Mouse (Mus musculus) lung, embryonic 15.5 days (tissue): ENCODE data around the gene Selplg. TPM values are rescaled to one million over a fixed set of nuclear protein-coding genes. Genes with fewer than 3 reads are reported as not detected.

Experiments
- ATAC-seq: fragments of 200-750 bp; cut with Nextera tagmentation; 2 replicates; pipeline ENCODE4 v1.8.0; 2017; ENCODE audit warnings: moderate number of reproducible peaks, borderline replicate concordance; ENCODE audit not compliant: low FRiP score, low TSS enrichment; ENCODE audit errors: extremely low read depth
- H3K27ac ChIP-seq: fragments of 300-500 bp; sonication (generic); 2 replicates; pipeline ENCODE4 v1.5.1; 2015; ENCODE audit warnings: moderate library complexity, mild to moderate bottlenecking, inconsistent platforms
- H3K27me3 ChIP-seq: fragments of 300-500 bp; sonication (generic); 2 replicates; pipeline ENCODE4 v1.6.1; 2015; ENCODE audit warnings: inconsistent platforms
- H3K36me3 ChIP-seq: fragments of 300-500 bp; sonication (generic); 2 replicates; pipeline ENCODE4 v1.6.1; 2015; ENCODE audit warnings: inconsistent platforms
- H3K4me1 ChIP-seq: fragments of 300-500 bp; sonication (generic); 2 replicates; pipeline ENCODE4 v1.6.1; 2015; ENCODE audit warnings: inconsistent platforms
- H3K4me2 ChIP-seq: fragments of 300-500 bp; sonication (generic); 2 replicates; pipeline ENCODE4 v1.6.1; 2015; ENCODE audit warnings: inconsistent platforms, mild to moderate bottlenecking, moderate library complexity
- H3K4me3 ChIP-seq: fragments of 300-500 bp; sonication (generic); 2 replicates; pipeline ENCODE4 v1.5.1; 2015; ENCODE audit warnings: mild to moderate bottlenecking, inconsistent platforms
- H3K9ac ChIP-seq: fragments of 300-500 bp; sonication (generic); 2 replicates; pipeline ENCODE4 v1.6.1; 2015; ENCODE audit warnings: inconsistent platforms
- H3K9me3 ChIP-seq: fragments of 300-500 bp; sonication (generic); 2 replicates; pipeline ENCODE4 v1.6.1; 2016; ENCODE audit warnings: inconsistent platforms
- WGBS: fragments of 180-500 bp; shearing (Covaris S2); methylation state at CpG from one replicate; pipeline ENCODE4 v1.1.7; 2015; 5-methylcytosine and 5-hydroxymethylcytosine counted together
- polyA plus RNA-seq: library from polyadenylated mRNA; unstranded; fragments of >200 nt; fragmentation: Nextera tagmentation; extraction: Ambion mirVana; gene quantifications from 2 replicates; pipeline ENCODE4 v1.2.1, GENCODE M21; 2015

The Selplg gene
- polyA plus RNA-seq, 1 experiment from 2014 or later = 8.2 TPM

DNA sequence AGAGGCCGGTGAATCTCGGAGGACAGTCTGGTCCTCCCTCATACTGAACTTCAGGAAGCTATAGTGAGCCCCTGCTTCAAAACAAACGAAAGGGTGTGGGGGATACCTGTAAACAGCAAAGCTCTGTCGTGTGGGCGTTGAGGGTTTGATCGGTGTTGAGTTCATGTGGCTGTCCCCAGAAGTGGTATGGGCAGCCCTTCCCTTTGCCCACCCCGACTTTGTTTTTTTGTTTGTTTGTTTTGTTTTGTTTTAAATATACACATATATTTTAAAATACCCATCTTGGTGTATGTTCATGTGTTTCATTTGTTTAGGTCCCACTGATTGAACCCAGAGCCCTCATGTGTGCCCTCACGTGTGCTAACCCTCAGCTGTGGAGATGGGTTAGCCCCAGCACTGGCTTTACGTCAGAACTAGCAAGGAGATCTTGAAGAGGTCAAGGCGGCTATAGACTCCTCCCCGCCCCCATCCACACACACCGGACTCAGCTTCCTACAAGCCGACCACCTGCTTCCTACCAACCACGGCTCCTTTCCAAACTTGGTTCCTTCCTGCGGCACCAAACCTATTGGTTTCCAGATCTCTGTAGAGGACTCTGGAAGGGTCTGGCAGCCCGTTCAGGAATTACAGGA lies 988 bp upstream of the Selplg start:
- Histone ChIP-seq H3K27me3 (no peaks in the 10 kb centered on the region), H3K9me3 (no peaks in the 10 kb centered on the region), H3K4me3 (no peak overlapping the region), H3K27ac (no peak overlapping the region), H3K9ac (no peak overlapping the region), H3K36me3 (no peaks in the 10 kb centered on the region), H3K4me1 (no peaks in the 10 kb centered on the region), H3K4me2 (no peak overlapping the region)
- no peak for ATAC-seq
- WGBS = 50% methylated on average over 16 of the region's 16 CpGs

DNA sequence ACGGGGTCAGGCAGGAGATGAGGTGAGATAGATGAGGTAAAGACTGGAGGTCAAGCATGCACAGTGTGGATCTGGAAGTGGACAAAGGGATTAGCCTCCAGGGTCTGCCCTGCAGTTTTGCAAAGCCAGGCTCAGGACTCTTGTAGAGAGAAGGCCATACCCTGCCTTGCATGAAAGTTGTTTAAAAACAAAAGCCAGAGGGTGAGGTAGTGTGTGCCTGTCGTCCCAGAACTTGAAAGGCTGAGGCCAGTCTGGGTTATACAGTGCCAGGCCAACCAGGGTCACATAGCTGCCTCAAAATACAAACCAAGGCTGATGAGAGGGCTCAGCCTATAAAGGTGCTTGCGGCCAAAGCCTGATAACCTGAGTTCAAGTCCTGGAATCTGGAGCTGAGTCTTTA lies 703 bp downstream of the Selplg start:
- no peaks in the 10 kb centered on the region for H3K27me3 ChIP-seq
- H3K27ac ChIP-seq = no peak overlapping the region
- H3K9ac ChIP-seq = no peak overlapping the region
- H3K4me2 ChIP-seq = no peak overlapping the region
- no peak for ATAC-seq
- H3K36me3 ChIP-seq = no peaks in the 10 kb centered on the region
- no peaks in the 10 kb centered on the region for H3K9me3 ChIP-seq
- H3K4me3 ChIP-seq = no peak overlapping the region
- H3K4me1 ChIP-seq = no peaks in the 10 kb centered on the region
- WGBS = 40% methylated on average over 3 of the region's 3 CpGs

DNA sequence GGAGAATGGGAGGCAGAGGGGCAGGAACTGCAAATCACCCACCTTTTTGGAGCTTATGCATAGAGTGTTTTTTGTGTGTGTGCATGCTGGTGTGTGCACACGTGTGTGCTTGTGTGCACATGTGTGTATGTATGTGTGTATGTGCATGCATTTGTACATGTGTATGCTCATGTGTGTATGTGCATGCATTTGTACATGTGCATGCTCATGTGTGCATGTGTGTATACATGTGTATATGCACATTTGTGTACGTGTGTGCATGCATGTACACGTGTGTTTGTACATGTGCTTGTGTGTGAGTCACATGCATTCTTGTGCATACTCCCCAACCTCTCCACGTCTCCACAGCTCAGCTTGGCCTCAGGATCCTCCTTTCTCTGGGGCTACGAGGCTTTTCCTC lies 1.6 kb downstream of the Selplg start:
- no peak for ATAC-seq
- H3K4me1 ChIP-seq = no peaks in the 10 kb centered on the region
- no peak overlapping the region for H3K4me3 ChIP-seq
- H3K9ac ChIP-seq = no peak overlapping the region
- no peak overlapping the region for H3K4me2 ChIP-seq
- no peaks in the 10 kb centered on the region for H3K36me3 ChIP-seq
- no peaks in the 10 kb centered on the region for H3K9me3 ChIP-seq
- H3K27me3 ChIP-seq = no peaks in the 10 kb centered on the region
- 77% methylated on average over 5 of the region's 5 CpGs for WGBS
- no peak overlapping the region for H3K27ac ChIP-seq

DNA sequence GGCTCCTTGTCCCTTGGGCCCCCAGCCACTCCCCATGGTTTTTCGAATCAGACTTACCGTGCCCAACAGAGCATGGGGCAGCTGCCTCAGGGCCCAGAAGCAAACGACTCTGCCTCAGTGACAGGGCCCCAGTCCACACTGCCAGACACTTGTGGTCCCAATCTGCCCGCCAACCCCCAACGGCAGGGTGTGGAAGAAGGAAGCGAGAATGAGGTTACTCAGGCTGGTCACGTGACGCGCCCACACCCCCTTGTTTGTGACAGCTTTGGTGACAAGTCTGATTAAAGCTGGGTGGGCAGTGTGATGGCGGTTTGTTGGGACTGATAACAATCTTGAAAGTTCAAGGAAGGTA lies 2.2 kb downstream of the Selplg start:
- H3K4me3 ChIP-seq = no peak overlapping the region
- WGBS = 50% methylated on average over 10 of the region's 10 CpGs
- no peak for ATAC-seq

DNA sequence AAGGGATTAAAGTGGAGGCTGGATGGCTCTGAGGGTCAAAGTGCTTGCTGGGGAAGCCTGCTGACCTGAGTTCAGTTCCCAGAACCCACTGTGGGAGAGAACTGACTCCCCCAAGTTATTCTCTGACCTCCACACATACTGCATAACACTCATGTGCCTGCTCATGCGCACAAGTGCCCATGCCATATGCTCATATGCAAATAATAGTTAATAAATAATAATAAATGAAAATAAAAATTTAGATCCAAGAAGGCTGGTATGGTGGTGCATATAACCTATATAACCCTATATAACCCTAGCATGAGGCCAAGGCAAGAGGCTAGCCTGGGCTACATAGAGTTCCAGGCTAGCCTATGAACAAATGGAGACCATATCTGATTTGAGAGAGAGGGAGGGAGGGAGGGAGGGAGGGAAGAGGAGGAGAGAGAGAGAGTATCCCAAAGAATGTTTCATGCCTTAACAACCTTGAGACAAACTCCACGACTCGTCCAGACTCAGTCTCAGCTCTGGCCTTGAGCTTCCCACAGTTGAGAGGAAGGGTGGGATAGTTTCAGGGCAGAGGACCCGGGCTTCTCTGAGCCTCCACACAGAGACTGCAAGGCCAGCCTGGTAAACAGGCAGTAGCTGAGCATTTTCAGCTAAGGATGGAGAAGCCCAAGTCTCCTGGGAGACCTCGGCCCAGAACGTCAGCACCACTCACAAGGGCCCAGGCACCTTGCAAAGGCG lies 2.7 kb downstream of the Selplg start:
- no peak overlapping the region for H3K4me2 ChIP-seq
- H3K27ac ChIP-seq = no peak overlapping the region
- no peak overlapping the region for H3K4me3 ChIP-seq
- no peaks in the 10 kb centered on the region for H3K27me3 ChIP-seq
- H3K9me3 ChIP-seq = no peaks in the 10 kb centered on the region
- H3K36me3 ChIP-seq = no peaks in the 10 kb centered on the region
- no peak overlapping the region for H3K9ac ChIP-seq
- no peaks in the 10 kb centered on the region for H3K4me1 ChIP-seq
- ATAC-seq = no peak
- 69% methylated on average over 7 of the region's 7 CpGs for WGBS

More for the DNA sequence above, 2.2 kb downstream of the Selplg start:
- Histone ChIP-seq H3K9me3 (no peaks in the 10 kb centered on the region), H3K4me2 (no peak overlapping the region), H3K9ac (no peak overlapping the region), H3K36me3 (no peaks in the 10 kb centered on the region), H3K27me3 (no peaks in the 10 kb centered on the region), H3K4me1 (no peaks in the 10 kb centered on the region), H3K27ac (no peak overlapping the region)

DNA sequence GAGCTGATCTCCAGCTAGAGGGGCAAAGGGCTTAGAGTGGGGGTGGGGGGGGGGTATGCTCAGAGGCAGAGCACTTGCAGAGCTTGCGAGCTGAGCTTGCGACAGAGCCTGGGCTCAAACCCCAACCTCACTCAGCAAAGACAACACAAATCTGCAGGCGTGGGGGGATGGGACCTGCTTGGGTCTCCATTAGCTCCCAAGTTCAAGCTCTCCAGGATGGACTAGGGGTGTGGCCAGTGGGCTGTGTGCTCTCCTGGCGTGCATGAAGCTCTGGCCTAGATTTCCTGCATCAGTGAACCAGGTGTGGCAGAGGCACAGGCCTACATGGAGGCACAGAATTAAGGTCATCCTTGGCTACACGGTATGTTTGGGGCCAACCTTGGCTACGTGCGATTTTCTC lies 4.0 kb downstream of the Selplg start:
- H3K4me3 ChIP-seq = no peak overlapping the region
- H3K4me1 ChIP-seq = no peaks in the 10 kb centered on the region
- H3K9me3 ChIP-seq = no peaks in the 10 kb centered on the region
- no peak overlapping the region for H3K27ac ChIP-seq
- ATAC-seq = no peak
- no peak overlapping the region for H3K4me2 ChIP-seq
- H3K36me3 ChIP-seq = no peaks in the 10 kb centered on the region
- WGBS = 55% methylated on average over 7 of the region's 7 CpGs
- no peaks in the 10 kb centered on the region for H3K27me3 ChIP-seq
- no peak overlapping the region for H3K9ac ChIP-seq

DNA sequence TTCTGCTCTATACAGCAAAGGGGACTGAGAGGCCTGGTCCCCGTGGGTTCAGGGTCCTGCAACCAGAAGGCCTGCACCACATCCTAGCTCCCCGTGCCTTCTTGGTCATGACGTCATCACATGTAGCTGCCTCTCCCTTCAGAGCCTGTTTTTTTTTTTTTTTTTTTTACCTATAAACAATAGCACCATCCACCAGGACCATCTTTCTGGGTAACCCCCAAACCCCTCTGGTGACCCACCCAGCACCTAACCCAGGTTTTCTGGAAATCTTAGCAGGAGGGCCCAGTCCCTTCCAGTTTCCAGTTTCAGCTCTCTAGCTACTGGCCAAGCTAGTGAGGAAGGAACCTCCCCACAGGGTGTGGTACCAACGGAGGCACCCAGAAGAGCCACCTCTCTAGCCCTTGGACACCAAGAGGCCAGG lies 4.4 kb downstream of the Selplg start:
- no peaks in the 10 kb centered on the region for H3K27me3 ChIP-seq
- H3K4me3 ChIP-seq = no peak overlapping the region
- no peak overlapping the region for H3K9ac ChIP-seq
- H3K4me2 ChIP-seq = no peak overlapping the region
- H3K27ac ChIP-seq = no peak overlapping the region
- H3K9me3 ChIP-seq = no peaks in the 10 kb centered on the region
- H3K36me3 ChIP-seq = no peaks in the 10 kb centered on the region
- no peaks in the 10 kb centered on the region for H3K4me1 ChIP-seq
- 50% methylated on average over 4 of the region's 4 CpGs for WGBS
- ATAC-seq = no peak

DNA sequence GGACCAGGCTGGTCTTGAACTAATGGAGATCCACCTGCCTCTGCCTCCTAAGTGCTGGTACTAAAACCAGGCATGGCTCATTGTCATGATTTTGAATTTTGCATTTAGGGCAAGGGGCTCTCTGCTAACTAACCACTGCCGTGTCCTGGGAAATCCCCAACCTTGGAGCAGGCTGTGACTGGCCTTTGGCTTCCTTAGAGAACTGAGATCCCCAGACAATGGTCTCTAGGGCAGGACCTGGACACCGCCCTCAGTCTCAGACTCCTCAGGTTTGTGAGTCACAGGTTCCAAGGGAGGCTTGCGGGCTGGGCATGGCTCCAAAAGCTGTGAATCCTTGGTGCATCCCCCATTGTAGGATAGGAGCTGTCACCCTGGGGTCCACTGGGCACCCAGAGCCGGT lies 5.8 kb downstream of the Selplg start:
- Histone ChIP-seq H3K27me3 (no peaks in the 10 kb centered on the region), H3K9me3 (no peaks in the 10 kb centered on the region), H3K36me3 (no peaks in the 10 kb centered on the region), H3K4me1 (no peaks in the 10 kb centered on the region), H3K4me2 (no peak overlapping the region), H3K27ac (no peak overlapping the region), H3K4me3 (no peak overlapping the region), H3K9ac (no peak overlapping the region)
- WGBS = 86% methylated on average over 4 of the region's 4 CpGs
- no peak for ATAC-seq

DNA sequence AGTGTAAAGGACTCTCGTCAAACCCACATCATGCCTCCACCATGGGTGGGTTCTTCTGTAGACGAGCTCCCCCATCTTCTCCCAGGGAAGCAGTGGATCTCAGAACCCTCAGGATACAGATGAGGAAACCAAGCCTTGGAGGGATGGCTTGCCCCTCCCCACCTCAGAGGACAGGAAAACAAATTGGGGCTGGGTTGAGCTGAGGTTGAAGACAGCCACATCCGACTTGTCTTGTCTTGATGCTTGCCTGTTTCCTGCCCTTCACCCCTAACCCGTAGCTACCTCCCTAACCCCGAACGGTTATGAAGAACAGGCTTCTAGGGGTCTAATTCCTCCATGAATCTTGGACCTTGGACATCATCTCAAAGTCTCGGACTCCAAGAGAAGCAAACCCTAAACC lies 6.9 kb downstream of the Selplg start:
- Histone ChIP-seq H3K36me3 (no peaks in the 10 kb centered on the region), H3K27ac (no peak overlapping the region), H3K4me1 (no peaks in the 10 kb centered on the region), H3K9me3 (no peaks in the 10 kb centered on the region), H3K9ac (no peak overlapping the region), H3K4me2 (no peak overlapping the region), H3K27me3 (no peaks in the 10 kb centered on the region), H3K4me3 (no peak overlapping the region)
- no peak for ATAC-seq
- WGBS = 75% methylated on average over 7 of the region's 7 CpGs

DNA sequence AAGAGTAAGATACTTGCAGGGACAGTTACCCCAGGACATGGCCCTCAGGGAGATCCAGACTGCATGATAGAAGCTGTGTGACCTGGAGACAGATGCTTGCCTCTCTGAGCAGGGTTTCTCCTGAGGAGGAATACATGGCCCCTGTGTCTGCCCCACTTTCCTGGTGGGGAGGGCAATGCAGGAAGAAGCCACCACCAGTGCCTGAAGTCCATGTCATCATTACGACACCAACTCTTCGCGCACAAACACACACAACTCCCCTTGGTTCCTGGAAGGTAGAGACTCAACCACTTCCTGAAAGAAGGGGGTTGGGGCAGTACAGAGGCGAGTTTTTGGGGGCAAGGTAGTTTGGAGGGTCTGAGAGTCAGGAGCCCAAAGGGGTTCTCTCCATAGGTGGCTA lies 8.2 kb downstream of the Selplg start:
- Histone ChIP-seq H3K27me3 (no peaks in the 10 kb centered on the region), H3K9me3 (no peaks in the 10 kb centered on the region), H3K36me3 (no peaks in the 10 kb centered on the region), H3K9ac (no peak overlapping the region), H3K27ac (no peak overlapping the region), H3K4me2 (no peak overlapping the region), H3K4me3 (no peak overlapping the region), H3K4me1 (no peaks in the 10 kb centered on the region)
- 81% methylated on average over 4 of the region's 4 CpGs for WGBS
- ATAC-seq = no peak

DNA sequence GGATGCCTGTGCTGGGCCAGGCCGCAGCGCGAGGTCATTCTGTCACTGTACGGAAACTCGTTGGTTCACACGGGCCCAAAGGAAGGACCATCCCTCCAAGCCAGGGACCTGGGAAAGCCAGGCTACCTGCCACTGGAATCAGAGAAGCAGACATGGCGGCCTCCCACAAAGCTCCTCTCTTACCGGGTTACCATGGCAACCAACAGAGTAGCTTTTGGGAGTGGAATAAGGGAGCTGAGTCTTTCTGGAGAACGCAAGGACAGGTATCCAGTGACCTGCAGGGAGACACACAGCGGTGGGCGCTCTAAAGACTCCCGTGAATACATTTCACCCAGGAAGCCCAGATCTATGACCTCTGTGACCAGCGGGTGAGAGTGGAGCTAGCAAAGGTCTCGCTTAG lies 13.9 kb downstream of the Selplg start:
- H3K4me2 ChIP-seq = no peak overlapping the region
- no peak for ATAC-seq
- peaks cover 3% of the 10 kb centered on the region; the same call in 1 of the 2 replicates for H3K4me1 ChIP-seq
- no peaks in the 10 kb centered on the region for H3K36me3 ChIP-seq
- no peaks in the 10 kb centered on the region for H3K9me3 ChIP-seq
- no peak overlapping the region for H3K9ac ChIP-seq
- WGBS = 57% methylated on average over 14 of the region's 14 CpGs
- no peak overlapping the region for H3K4me3 ChIP-seq
- no peak overlapping the region for H3K27ac ChIP-seq
- peaks cover 6% of the 10 kb centered on the region; the same call in 1 of the 2 replicates for H3K27me3 ChIP-seq

DNA sequence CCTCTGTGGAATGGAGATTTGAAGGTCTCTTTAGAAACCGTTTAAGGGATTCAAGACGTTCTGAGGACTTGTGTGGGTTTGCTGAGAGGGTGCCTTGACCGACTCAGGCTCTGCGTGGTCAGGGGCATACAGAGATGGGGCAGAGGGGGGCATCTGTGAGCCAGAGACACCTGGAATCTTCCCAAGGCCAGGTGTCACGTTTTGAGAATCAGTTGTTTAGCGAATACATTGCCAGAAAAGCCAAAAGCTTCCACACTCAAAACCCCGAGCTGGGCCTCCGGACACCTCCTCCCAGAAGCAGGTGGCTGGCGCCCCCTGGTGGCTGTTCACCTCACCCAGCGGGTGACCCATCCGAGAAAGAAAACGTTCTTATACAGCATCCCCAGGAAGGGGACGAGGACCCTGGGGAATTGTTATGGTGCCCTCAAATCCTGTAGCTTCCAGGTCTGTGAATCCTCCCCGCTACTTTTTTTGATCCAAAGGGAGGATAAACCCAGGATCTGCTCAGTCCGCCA lies 16.7 kb downstream of the Selplg start:
- H3K9ac ChIP-seq = no peak overlapping the region

More for the DNA sequence above, 16.7 kb downstream of the Selplg start:
- Histone ChIP-seq H3K27ac (no peak overlapping the region), H3K9me3 (no peaks in the 10 kb centered on the region), H3K4me3 (no peak overlapping the region), H3K36me3 (no peaks in the 10 kb centered on the region), H3K4me2 (0 out of 2 replicates have a peak overlapping the region, but pooled peaks have one; percentile 4), H3K4me1 (peaks cover 3% of the 10 kb centered on the region; the same call in 1 of the 2 replicates), H3K27me3 (peaks cover 6% of the 10 kb centered on the region; the same call in 1 of the 2 replicates)
- WGBS = 12% methylated on average over 15 of the region's 15 CpGs
- ATAC-seq = no peak
